Mouse (Mus musculus): ENCODE data around the gene Hdgfl2.

Hdgfl2 gene

DNA sequence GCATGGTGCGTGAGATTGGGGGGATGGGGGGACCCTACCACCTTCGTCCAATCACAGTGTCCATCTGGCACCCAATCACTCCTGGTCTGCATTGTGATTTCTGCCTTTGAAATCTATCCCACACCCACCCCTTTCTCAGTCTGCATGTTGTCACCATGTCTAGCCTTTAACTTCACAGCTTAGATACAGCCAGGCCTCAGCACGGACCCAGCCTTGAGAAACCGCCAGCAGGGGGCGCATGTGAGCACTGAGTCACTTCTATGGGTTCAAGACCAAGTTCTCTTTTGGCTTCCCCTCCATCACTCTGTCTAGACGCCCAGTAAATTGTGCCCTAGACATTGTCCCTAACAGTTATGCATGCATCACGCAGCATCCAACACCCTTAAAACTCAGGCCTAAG is 52.4 kb downstream of the Hdgfl2 start:
- peak; percentile 81 for DNase-seq

DNA sequence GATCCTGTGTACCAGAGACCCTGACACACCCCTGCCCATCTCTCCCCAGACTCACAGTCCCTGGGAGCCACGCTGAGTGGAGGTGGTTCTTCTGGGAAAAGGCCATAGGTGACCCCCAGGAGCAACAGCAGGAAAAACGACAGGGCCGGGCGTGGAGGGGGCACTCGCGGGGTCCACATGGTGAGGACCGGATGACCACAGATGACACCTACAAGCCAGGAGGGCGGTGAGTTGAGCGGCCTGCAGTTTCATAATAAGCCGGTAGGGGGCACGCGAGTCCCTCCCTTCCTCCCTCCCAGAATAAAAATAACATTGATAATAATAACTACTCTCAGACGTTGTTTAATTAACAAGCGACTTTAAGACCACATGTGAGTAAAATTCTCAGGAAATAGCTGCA is 53.2 kb downstream of the Hdgfl2 start:
- peak; percentile 78 for DNase-seq

DNA sequence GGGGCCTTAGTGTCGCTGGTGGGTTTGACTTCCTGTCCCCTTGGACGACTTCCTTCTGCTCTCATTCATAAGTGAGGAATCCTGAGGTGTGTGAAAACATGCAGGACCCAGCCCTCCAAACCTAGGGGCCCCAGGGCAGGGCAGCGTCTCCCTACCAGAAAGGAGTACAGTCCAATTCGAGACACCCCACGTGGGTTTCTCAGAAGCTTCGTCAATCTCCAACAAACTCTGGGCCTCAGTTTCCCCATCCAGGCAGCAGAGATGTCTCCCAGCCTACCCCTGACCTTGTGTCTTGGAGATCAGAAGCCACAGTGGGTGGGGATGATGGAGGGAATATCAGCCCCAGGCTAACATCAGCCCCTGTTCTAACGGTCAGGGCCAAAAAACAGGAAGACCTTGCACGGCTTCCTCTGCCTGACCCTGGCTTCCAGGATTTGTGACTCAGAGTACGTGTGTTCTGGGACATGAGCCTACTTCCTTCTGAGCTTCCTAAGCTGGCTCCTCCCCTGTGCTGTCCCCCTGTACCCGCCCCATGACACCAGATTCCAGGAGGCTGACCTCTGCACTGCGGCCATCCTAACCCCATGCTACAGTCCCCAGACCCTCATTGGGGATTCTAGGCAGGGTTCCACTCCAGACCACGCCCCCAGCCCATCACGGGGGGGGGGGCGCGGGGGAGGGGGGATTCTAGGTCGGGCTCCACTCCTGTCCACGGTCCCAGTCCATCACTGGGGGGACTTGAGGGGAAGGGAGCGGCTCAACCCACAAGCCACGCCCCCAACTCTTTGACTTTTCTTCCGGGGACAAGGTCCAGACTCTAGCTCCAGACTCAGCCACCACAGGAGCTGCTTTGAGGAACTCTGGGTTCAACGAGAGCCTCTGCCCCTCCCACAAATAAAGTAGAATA is 54.3 kb downstream of the Hdgfl2 start:
- DNase-seq: peak; percentile 62

DNA sequence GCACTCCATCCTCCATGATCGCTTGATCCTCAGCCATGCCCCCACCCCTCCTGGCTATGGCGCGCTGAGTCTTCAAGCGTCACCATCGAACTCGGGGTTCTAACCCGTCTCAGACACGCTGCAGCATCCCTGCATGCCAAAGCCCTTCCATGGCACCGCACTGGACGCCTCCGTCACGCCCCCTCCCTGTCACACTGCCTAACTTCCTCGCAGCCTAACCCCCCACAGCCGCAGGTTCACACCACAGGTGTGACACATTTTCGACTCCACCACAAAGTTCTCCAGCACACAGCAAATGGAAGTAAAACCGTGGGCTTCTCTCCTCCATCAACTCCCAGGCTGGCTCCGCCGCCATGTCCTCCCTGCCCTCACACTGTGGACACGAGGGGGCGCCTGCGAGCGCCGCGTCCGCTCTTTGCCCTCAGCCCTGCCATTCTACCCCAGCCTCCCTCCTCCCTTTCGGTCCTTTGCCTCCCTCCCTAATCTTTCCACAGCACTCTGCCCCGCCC is 55.1 kb downstream of the Hdgfl2 start:
- DNase-seq: peak; percentile 80

DNA sequence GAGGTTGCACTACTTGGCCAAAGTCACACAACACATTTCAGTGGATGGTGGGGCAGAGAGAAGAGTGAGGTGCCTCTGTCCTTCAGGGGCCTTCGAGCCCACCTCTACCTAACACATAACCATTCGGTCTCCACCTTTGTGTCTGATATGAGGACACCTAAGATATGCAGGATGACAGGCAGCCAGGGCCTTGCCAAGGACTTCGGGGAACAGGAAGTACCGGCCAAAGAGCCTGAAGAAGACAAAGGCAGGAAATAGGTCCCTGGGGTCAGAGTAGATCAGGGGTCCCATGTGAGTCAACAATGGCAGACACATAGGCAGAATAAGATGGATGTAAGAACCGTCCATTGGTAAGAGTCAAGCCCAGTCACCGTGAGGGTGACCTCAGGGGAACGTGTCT is 57.1 kb downstream of the Hdgfl2 start:
- DNase-seq: no peak

DNA sequence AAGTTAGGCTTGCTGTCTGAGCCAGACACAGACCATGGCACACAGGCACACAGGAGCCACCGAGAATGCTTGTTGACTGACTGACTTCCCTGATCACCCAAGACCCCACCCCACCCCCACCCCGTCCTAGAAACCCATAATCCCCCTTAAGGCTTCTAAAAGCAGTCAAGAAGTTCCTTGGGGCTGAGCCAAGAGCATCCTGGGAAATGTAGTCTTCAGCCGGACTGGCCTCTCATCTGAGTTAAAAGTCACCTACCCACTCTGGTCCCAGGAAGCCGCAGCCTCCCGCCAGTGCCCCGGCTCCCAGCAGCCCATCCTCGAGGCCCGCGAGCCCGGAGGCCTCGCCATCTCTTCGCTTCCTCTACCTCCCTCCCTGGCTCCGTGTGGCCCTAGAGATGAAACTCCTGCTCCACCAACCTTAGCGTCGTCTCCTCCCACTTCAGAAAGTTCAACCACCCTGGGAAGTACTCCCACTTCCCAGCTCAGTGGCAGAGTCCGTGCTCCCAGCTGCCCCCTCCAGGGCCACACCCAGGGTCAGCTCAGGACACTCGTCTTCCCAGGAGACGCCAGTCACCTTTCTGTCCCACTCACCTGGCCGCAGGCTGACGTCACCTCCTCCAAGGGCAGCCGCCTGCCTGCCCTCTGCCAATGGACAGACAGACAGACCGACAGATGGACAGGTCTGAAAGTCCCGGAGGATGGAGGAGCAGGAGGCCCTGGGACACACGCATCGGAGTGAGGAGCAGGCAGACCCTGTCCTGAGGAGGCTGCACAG is 58.6 kb downstream of the Hdgfl2 start:
- DNase-seq: no peak

DNA sequence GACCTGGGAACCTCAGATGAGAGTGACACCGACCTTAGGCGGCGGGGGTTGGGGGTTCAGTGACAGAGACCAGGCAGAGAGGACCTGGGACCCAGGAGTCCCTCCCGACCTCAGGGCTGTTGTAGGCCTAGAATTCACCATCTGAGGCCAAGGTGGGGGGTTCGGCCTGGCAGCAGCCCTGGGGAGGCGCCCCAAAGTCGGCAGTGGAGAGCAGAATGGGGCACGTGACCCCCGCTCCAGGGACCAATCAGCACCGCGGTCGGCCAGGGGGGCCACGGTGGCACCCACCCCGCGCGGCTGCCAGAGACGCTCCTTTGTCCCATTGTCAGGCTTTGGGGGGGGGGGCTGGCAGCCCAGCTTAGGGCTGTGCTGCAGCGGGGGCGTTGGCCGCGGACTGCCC is 59.9 kb downstream of the Hdgfl2 start:
- DNase-seq: no peak

DNA sequence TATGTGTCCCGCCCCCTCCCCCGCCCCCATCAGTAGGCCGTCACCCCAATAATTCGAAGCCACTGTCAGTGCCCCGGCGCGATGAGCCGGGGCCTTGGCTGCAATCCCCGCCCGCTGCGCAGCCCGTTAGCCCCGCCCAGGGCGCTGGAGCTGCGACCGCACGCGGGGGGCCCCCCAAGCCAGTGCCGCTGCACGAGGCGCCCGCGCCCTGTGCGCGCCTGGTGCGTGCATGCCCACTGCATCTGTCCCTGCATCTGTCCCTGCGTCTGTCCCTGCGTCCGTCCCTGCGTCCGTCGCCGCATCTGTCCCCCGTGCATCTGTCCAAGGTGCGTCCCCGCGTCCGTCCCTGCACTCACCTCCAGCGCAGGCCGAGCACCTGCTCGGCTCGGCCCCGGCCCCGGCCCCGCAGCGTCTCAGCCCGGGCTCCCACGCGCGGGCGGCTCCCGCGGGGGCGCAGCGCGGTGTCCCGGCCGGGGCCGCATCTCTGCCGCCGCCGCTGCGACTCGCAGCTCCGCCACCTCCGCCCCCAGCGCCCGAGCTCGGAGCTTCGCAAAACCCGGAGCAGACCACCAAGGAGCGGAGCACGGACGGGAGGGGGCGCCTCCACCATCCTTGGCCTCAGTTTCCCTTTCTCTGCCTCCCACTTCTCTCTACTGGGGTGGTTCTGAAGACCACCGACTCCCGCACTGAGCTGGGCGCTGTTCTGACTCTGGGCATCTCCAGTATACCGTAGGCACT is 60.6 kb downstream of the Hdgfl2 start, which contains the start of gene Sema6b:
Gene Sema6b, minus strand, starts transcription at position 486 of the 738 bp plus-strand sequence.
- peak; percentile 59 for DNase-seq

DNA sequence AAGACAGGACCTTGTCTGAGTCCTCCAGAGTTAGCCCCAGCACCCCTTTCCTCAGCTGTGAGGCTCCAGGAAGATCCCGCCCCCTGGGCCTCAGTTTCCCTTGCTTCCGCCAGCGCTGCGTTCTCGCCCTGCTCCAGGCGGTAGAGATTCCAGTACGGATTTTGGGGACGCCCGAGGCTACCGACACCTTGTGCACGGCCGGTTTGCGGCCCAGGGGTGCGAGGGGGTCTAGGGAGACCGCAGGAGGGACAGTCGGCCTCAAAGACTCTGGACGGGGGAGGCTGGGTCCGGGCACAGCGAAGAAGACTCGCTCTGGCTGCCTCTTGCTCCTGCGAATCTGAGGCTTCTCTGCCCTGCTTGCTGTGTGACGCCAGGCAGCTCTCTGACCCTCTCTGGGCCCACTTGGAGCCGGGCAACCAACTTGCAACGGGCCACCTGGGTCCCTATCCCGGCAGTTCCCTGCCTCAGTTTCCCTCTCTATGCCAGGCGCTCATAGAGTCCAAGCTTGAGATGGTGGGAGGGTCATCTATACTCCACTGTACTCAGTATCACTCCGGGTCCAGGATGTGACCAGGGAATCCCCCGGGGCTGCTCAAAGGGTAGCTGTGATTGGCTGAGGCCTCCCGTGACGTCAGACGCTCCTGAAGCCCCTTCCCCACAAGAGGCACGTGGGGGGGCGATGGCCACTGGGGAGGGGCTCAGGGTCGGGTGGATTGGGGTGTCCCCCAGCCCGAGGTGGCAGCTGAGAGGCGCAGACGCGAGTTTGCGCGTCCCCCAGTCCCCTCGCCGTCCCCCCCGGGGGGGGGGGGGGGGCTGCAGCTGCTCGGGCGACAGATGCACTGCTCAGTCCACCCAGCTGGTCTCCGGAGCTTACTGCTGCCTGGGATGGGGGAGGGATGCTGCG is 62.5 kb downstream of the Hdgfl2 start:
- DNase-seq: no peak

DNA sequence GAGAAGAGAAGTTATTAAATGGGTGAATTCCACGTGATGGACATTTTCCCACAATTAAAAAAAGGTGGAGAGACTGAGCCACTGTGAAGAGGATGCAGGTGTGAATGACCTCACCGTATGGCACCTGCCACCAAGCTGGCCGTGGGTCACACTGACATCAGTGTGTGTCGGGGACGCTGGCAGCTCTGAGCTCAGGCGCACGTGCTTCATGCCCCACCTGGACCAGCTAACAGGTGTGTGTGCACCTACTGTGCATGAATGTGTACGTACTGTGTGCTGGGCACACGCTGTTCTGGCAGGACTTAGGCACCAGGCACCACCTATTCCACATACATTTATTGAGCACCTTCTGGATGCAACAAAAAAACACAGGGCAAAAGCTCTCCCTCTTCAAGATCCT is 65.1 kb downstream of the Hdgfl2 start:
- no peak for DNase-seq

DNA sequence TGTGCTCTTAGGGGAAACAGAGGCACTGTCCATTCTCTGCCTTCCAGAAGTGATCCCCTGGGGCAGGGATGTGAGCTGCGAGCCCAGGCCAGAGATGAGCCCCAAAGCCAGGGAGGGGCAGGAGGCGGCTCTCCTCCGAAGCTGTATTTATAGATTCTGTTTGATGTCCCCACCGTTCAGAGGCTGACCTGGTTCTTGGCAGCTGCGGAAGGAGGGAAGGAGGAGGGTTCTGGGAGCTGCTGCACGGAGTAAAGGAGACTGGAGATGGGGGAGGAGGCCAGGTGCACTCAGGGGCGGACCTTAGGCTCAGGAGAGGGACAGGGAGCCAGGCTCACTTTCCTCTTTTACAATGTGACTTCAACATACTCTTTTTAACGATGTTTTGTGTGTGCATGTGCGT is 66.7 kb downstream of the Hdgfl2 start:
- DNase-seq: no peak

DNA sequence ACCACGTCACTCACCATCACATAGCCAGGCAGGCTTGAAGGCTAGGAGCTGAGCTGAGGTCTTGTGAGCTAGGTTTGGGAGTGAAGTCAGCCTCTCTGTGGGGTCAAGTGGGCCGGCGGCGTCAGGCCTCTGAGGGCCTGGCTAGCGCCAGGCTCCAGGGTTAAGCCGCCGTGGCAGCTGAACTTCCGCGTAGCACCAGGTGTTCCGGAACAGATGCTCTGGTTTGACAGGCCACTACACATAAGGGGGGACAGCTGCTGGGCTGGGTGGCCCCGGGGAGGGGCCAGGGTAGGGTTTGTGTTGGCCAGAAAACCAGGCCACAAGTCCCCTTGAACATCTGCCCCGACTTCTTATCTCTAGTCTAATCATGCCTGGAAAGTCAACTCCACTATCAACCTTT is 68.0 kb downstream of the Hdgfl2 start:
- DNase-seq: no peak

DNA sequence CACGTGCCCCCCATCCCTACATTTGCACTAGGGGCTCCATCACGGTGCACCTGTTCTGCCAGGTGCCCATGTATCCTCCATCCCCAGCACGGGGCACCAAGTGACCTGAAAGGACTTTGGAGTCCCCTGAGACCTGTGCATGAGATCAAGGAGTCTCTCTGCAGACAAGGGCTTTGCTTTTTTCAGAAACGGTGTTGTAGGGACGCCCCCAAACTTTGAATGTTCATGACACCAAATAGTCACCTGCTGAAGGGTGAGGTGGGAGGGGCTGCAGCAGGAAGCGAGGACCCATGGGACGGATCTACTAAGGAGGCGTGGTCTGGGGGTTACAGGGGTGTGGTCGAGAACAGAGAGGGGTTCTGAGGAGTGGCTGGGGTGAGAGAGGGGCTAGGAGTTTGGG is 68.8 kb downstream of the Hdgfl2 start:
- DNase-seq: no peak

DNA sequence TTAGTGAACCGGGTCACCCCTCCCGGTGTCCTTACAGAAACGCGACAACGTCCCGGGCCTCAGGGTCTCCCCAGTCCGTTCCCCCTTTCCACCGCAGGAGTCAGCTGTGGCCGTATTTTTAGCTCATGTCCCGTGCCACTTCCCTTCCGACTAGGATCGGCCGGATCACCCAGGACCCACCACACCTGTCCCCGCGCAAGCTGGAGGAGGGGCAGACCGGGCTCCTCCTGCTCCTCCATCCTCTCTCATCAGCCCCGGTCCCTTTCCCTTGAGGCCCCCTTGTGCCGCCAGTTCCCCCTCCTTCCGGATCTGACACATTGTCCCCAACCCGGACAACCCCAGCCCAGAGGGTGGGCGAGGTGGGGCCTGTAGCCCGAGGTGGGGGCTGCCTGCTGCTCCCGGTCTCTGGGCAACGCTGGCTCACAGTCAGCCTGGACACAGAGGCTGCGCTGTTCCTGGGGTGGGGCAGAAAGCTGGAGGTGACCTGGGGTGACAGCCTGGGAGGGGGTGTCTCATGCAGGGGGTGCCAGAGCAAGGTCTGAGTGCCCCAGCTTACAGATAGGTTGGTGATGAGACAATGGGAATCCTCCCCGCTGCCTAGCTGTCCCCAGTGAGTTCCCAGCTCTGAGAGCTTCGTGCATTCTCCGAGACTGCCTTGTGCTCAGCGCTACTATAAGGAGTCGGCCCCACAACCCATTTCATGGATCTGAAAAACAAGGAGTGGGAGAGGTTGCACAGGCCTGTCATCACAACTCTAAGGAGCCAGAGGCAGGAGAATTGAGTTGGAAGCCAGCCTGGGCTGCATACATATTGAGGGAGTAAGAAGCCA is 69.6 kb downstream of the Hdgfl2 start:
- DNase-seq: no peak

DNA sequence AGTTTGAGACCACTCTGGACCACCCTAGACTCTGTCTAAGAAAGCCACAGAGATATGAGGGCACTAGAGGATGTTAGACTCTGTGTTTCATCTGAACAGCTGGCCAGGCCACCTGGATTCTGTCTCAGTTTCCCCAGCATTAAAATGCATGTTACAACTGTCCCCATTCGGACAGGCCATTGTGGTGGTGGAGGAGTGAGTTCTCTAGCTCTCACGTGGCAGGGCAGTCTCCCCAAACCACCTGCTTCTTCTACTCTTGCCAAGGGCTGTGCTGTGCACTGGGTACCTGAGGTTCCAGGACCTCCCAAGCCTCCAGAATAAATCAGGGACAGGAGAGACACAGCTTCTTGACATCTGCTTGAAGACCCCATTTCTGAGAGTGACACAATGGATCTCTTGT is 70.5 kb downstream of the Hdgfl2 start:
- DNase-seq: no peak

All from lung, postnatal 14 days (tissue).